Mouse (Mus musculus) cerebellum, adult 2 months (tissue): Measurements from ENCODE around the gene Arntl. TPM values are rescaled to one million over a fixed set of nuclear protein-coding genes. Genes with fewer than 3 reads are reported as not detected.

Experiments used
- DNase-seq, 2 experiments: peaks; one replicate each; pipeline ENCODE4 v3.0.0; 2021
- H3K27ac ChIP-seq: fragments of 200-500 bp; 2 replicates; pipeline ENCODE4 v1.5.1; 2012; ENCODE audit warnings: low read length, control low read depth, inconsistent platforms; ENCODE audit not compliant: insufficient read depth
- H3K27me3 ChIP-seq: fragments of 200-500 bp; 2 replicates; pipeline ENCODE4 v1.6.1; 2012; ENCODE audit warnings: inconsistent platforms, mild to moderate bottlenecking, low read length, moderate library complexity; ENCODE audit not compliant: control insufficient read depth, insufficient read depth
- H3K4me1 ChIP-seq: fragments of 200-500 bp; 2 replicates; pipeline ENCODE4 v1.6.1; 2011; ENCODE audit warnings: low read length; ENCODE audit not compliant: control insufficient read depth, insufficient read depth
- H3K4me3 ChIP-seq: fragments of 200-500 bp; replicated peaks from 2 replicates; pipeline ENCODE3; 2011; ENCODE audit warnings: mild to moderate bottlenecking, low read depth, low read length, control low read depth; ENCODE audit not compliant: insufficient read depth
- CTCF ChIP-seq: fragments of 200-500 bp; IDR thresholded peaks from 2 replicates; pipeline ENCODE4 v1.5.1; 2011; ENCODE audit warnings: low read depth, mild to moderate bottlenecking, control low read depth, low read length, moderate library complexity, borderline replicate concordance; ENCODE audit not compliant: insufficient read depth
- POLR2A ChIP-seq: fragments of 200-500 bp; IDR thresholded peaks from 2 replicates; pipeline ENCODE4 v1.6.1; 2011; ENCODE audit warnings: low read length, control low read depth, borderline replicate concordance; ENCODE audit not compliant: insufficient read depth
- WGBS: fragments of 180-500 bp; shearing (Covaris S2); methylation state at CpG from one replicate; pipeline ENCODE4 v1.1.7; 2018; 5-methylcytosine and 5-hydroxymethylcytosine counted together
- polyA plus RNA-seq: library from polyadenylated mRNA; depleted of rRNA; stranded (reverse); fragments of >200 nt; gene quantifications from 2 replicates; pipeline ENCODE4 v1.2.3, GENCODE M21; 2012

Gene Arntl
- polyA plus RNA-seq, 1 experiment: 28.4 TPM

GRCm38 (mm10) chr7:113214245-113215169 lies 7.2 kb downstream of the Arntl start:
- H3K27me3 ChIP-seq: no peaks in the 10 kb centered on the region
- H3K4me1 ChIP-seq: peaks cover 41% of the 10 kb centered on the region
- 30% methylated on average over 6 of the region's 6 CpGs for WGBS
- H3K27ac ChIP-seq: no peak overlapping the region
- H3K4me3 ChIP-seq: no peak overlapping the region
- TF ChIP-seq CTCF (no peak), POLR2A (no peak)
- peak; percentile 59 to 79 for DNase-seq

- H3K4me1 ChIP-seq: peaks cover 48% of the 10 kb centered on the region
- TF ChIP-seq POLR2A: no peak
- TF ChIP-seq CTCF: no peak
- H3K27ac ChIP-seq: no peak overlapping the region
- no peak for DNase-seq
- WGBS: 58% methylated on average over 8 of the region's 8 CpGs
- H3K27me3 ChIP-seq: no peaks in the 10 kb centered on the region
- no peak overlapping the region for H3K4me3 ChIP-seq
Measured at GRCm38 (mm10) chr7:113216152-113216551, 8.9 kb downstream of the Arntl start.

- WGBS: 68% methylated on average over 13 of the region's 13 CpGs
- DNase-seq: no peak
- Histone ChIP-seq H3K4me3 (no peak overlapping the region), H3K4me1 (peaks cover 39% of the 10 kb centered on the region), H3K27ac (no peak overlapping the region), H3K27me3 (no peaks in the 10 kb centered on the region)
- TF ChIP-seq CTCF (no peak), POLR2A (no peak)
Measured at GRCm38 (mm10) chr7:113219416-113219815, 12.2 kb downstream of the Arntl start.

GRCm38 (mm10) chr7:113219864-113220263 lies 12.6 kb downstream of the Arntl start:
- no peak overlapping the region for H3K4me3 ChIP-seq
- H3K27ac ChIP-seq: no peak overlapping the region
- 76% methylated on average over 3 of the region's 3 CpGs for WGBS
- H3K27me3 ChIP-seq: no peaks in the 10 kb centered on the region
- peaks cover 38% of the 10 kb centered on the region for H3K4me1 ChIP-seq
- no peak for TF ChIP-seq POLR2A
- no peak for TF ChIP-seq CTCF
- DNase-seq: peak in 1 of 2 experiments; percentile 42

- TF ChIP-seq POLR2A (no peak), CTCF (no peak)
- DNase-seq: no peak
- no peak overlapping the region for H3K4me3 ChIP-seq
- no peaks in the 10 kb centered on the region for H3K27me3 ChIP-seq
- no peak overlapping the region for H3K27ac ChIP-seq
- H3K4me1 ChIP-seq: peaks cover 36% of the 10 kb centered on the region
- 48% methylated on average over 6 of the region's 6 CpGs for WGBS
Measured at GRCm38 (mm10) chr7:113220691-113221238, 13.5 kb downstream of the Arntl start.

- Histone ChIP-seq H3K27ac (no peak overlapping the region), H3K27me3 (no peaks in the 10 kb centered on the region), H3K4me3 (no peak overlapping the region), H3K4me1 (peaks cover 24% of the 10 kb centered on the region)
- TF ChIP-seq POLR2A (no peak), CTCF (no peak)
- DNase-seq: no peak
- WGBS: 79% methylated on average over 5 of the region's 5 CpGs
Measured at GRCm38 (mm10) chr7:113222821-113223220, 15.6 kb downstream of the Arntl start.

GRCm38 (mm10) chr7:113224620-113225019 lies 17.4 kb downstream of the Arntl start:
- Histone ChIP-seq H3K27me3 (no peaks in the 10 kb centered on the region), H3K4me3 (no peak overlapping the region), H3K27ac (no peak overlapping the region), H3K4me1 (peaks cover 17% of the 10 kb centered on the region)
- no peak for DNase-seq
- TF ChIP-seq POLR2A (no peak), CTCF (no peak)
- 96% methylated on average over 1 of the region's 1 CpGs for WGBS

GRCm38 (mm10) chr7:113228498-113228897 lies 21.2 kb downstream of the Arntl start:
- H3K27ac ChIP-seq: no peak overlapping the region
- TF ChIP-seq CTCF (no peak), POLR2A (no peak)
- H3K27me3 ChIP-seq: no peaks in the 10 kb centered on the region
- H3K4me3 ChIP-seq: no peak overlapping the region
- 71% methylated on average over 6 of the region's 6 CpGs for WGBS
- peaks cover 18% of the 10 kb centered on the region for H3K4me1 ChIP-seq
- DNase-seq: no peak
